Mouse (Mus musculus) limb, embryonic 15.5 days (tissue): ENCODE data around the gene Kidins220. TPM values are rescaled to one million over a fixed set of nuclear protein-coding genes. Genes with fewer than 3 reads are reported as not detected.
A peak's percentile ranks its signal among the peaks of the same experiment; 100 is the strongest.

ENCODE experiments used
- ATAC-seq: fragments of 200-750 bp; cut with Nextera tagmentation; 2 replicates; pipeline ENCODE4 v1.8.0; 2017; ENCODE audit warnings: low read depth, moderate TSS enrichment; ENCODE audit not compliant: insufficient number of reproducible peaks, low FRiP score, low TSS enrichment
- H3K27ac ChIP-seq: fragments of 300-500 bp; sonication (generic); 2 replicates; pipeline ENCODE4 v1.5.1; 2015; ENCODE audit warnings: moderate library complexity, mild to moderate bottlenecking, inconsistent platforms
- H3K27me3 ChIP-seq: fragments of 300-500 bp; sonication (generic); 2 replicates; pipeline ENCODE4 v1.6.1; 2015; ENCODE audit warnings: inconsistent platforms
- H3K36me3 ChIP-seq: fragments of 300-500 bp; sonication (generic); 2 replicates; pipeline ENCODE4 v1.6.1; 2015; ENCODE audit warnings: inconsistent platforms
- H3K4me1 ChIP-seq: fragments of 300-500 bp; sonication (generic); 2 replicates; pipeline ENCODE4 v1.6.1; 2015; ENCODE audit warnings: inconsistent platforms
- H3K4me2 ChIP-seq: fragments of 300-500 bp; sonication (generic); 2 replicates; pipeline ENCODE4 v1.6.1; 2015; ENCODE audit warnings: mild to moderate bottlenecking, inconsistent platforms
- H3K4me3 ChIP-seq: fragments of 300-500 bp; sonication (generic); 2 replicates; pipeline ENCODE4 v1.5.1; 2015; ENCODE audit warnings: mild to moderate bottlenecking, inconsistent platforms
- H3K9ac ChIP-seq: fragments of 300-500 bp; sonication (generic); 2 replicates; pipeline ENCODE4 v1.6.1; 2015; ENCODE audit warnings: inconsistent platforms
- H3K9me3 ChIP-seq: fragments of 300-500 bp; sonication (generic); 2 replicates; pipeline ENCODE4 v1.6.1; 2016; ENCODE audit warnings: inconsistent platforms
- WGBS: fragments of 180-500 bp; shearing (Covaris S2); methylation state at CpG from one replicate; pipeline ENCODE4 v1.1.7; 2015; 5-methylcytosine and 5-hydroxymethylcytosine counted together
- polyA plus RNA-seq: library from polyadenylated mRNA; unstranded; fragments of >200 nt; fragmentation: Nextera tagmentation; extraction: Ambion mirVana; gene quantifications from 2 replicates; pipeline ENCODE4 v1.2.1, GENCODE M21; 2015

The Kidins220 gene
- polyA plus RNA-seq, 1 experiment from 2014 or later = 24.4 TPM

GRCm38 (mm10) chr12:24966046-24966445, 8.7 kb upstream of the Kidins220 start:
- no peak overlapping the region for H3K4me2 ChIP-seq
- 77% methylated on average over 2 of the region's 2 CpGs for whole genome bisulfite sequencing
- no peaks in the 10 kb centered on the region for H3K27me3 ChIP-seq
- no peak overlapping the region for H3K9ac ChIP-seq
- no peak overlapping the region for H3K4me3 ChIP-seq
- ATAC-seq = no peak
- H3K27ac ChIP-seq = no peak overlapping the region
- H3K4me1 ChIP-seq = no peaks in the 10 kb centered on the region
- no peaks in the 10 kb centered on the region for H3K9me3 ChIP-seq
- no peaks in the 10 kb centered on the region; the same call in 1 of the 2 replicates for H3K36me3 ChIP-seq

- Histone ChIP-seq H3K9me3 (no peaks in the 10 kb centered on the region), H3K27ac (no peak overlapping the region)
- ATAC-seq = no peak
These were observed 3.1 kb upstream of the Kidins220 start for GRCm38 (mm10) chr12:24971490-24972200.

GRCm38 (mm10) chr12:24972371-24973350, 2.1 kb upstream of the Kidins220 start:
- no peak for ATAC-seq
- peaks cover 7% of the 10 kb centered on the region for H3K4me1 ChIP-seq
- H3K9ac ChIP-seq = no peak overlapping the region
- H3K27me3 ChIP-seq = no peaks in the 10 kb centered on the region
- no peaks in the 10 kb centered on the region for H3K9me3 ChIP-seq
- no peak overlapping the region for H3K4me3 ChIP-seq
- WGBS = 65% methylated on average over 8 of the region's 8 CpGs
- no peaks in the 10 kb centered on the region for H3K36me3 ChIP-seq
- H3K27ac ChIP-seq = no peak overlapping the region
- no peak overlapping the region for H3K4me2 ChIP-seq

More at GRCm38 (mm10) chr12:24971490-24972200, 3.1 kb upstream of the Kidins220 start:
- no peaks in the 10 kb centered on the region for H3K27me3 ChIP-seq
- H3K36me3 ChIP-seq = no peaks in the 10 kb centered on the region
- H3K4me1 ChIP-seq = peaks cover 7% of the 10 kb centered on the region
- no peak overlapping the region for H3K4me2 ChIP-seq
- H3K9ac ChIP-seq = no peak overlapping the region
- WGBS = 84% methylated on average over 5 of the region's 5 CpGs
- no peak overlapping the region for H3K4me3 ChIP-seq

GRCm38 (mm10) chr12:24973586-24973985, 1.1 kb upstream of the Kidins220 start:
- 65% methylated on average over 5 of the region's 5 CpGs for WGBS

GRCm38 (mm10) chr12:24975115-24975733, 499 bp downstream of the Kidins220 start:
- peak overlapping the region; percentile 59 for H3K4me2 ChIP-seq
- WGBS = 1% methylated on average over 31 of the region's 31 CpGs
- no peaks in the 10 kb centered on the region for H3K9me3 ChIP-seq
- no peak; the same call in none of the 2 replicates for ATAC-seq
- peak overlapping the region; percentile 91 for H3K27ac ChIP-seq
- no peaks in the 10 kb centered on the region for H3K27me3 ChIP-seq
- H3K9ac ChIP-seq = peak overlapping the region; percentile 61
- H3K4me3 ChIP-seq = peak overlapping the region; percentile 91
- H3K36me3 ChIP-seq = no peaks in the 10 kb centered on the region
- peaks cover 7% of the 10 kb centered on the region for H3K4me1 ChIP-seq

More at GRCm38 (mm10) chr12:24973586-24973985, 1.1 kb upstream of the Kidins220 start:
- Histone ChIP-seq H3K9ac (no peak overlapping the region), H3K4me2 (no peak overlapping the region), H3K27me3 (no peaks in the 10 kb centered on the region), H3K27ac (no peak overlapping the region), H3K4me3 (no peak overlapping the region), H3K4me1 (peaks cover 7% of the 10 kb centered on the region), H3K36me3 (no peaks in the 10 kb centered on the region), H3K9me3 (no peaks in the 10 kb centered on the region)
- ATAC-seq = no peak

GRCm38 (mm10) chr12:24985226-24985625, 10.5 kb downstream of the Kidins220 start:
- no peak overlapping the region for H3K4me2 ChIP-seq
- no peak overlapping the region for H3K9ac ChIP-seq
- H3K36me3 ChIP-seq = peaks cover 49% of the 10 kb centered on the region
- H3K9me3 ChIP-seq = no peaks in the 10 kb centered on the region
- H3K27ac ChIP-seq = no peak overlapping the region
- 84% methylated on average over 5 of the region's 5 CpGs for WGBS
- no peak overlapping the region for H3K4me3 ChIP-seq
- no peaks in the 10 kb centered on the region for H3K27me3 ChIP-seq
- ATAC-seq = no peak
- H3K4me1 ChIP-seq = no peaks in the 10 kb centered on the region

DNA sequence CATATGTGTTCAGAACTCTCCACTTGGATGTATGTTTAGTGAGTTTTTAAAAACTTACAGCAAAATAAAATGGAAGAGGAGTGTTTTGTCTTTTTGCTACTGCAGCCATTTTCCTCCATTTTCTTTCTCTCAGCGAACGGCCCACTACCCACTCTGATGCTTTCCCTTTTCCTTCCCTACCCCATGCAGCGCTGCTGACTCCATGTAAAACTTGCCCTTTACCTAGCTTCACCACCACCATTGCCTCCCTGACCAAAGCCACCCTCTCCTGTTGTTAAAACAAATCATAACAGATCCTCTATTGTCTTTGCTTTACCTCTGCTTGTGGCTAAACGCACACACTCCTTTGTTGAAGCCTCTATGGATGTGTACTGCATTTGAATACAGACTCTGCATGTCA, 20.6 kb downstream of the Kidins220 start:
- peaks cover 78% of the 10 kb centered on the region for H3K36me3 ChIP-seq
- 98% methylated on average over 4 of the region's 4 CpGs for WGBS
- no peak overlapping the region for H3K27ac ChIP-seq
- H3K9me3 ChIP-seq = no peaks in the 10 kb centered on the region
- H3K9ac ChIP-seq = no peak overlapping the region
- H3K27me3 ChIP-seq = no peaks in the 10 kb centered on the region
- no peak overlapping the region for H3K4me3 ChIP-seq
- H3K4me2 ChIP-seq = no peak overlapping the region
- H3K4me1 ChIP-seq = no peaks in the 10 kb centered on the region
- ATAC-seq = no peak

DNA sequence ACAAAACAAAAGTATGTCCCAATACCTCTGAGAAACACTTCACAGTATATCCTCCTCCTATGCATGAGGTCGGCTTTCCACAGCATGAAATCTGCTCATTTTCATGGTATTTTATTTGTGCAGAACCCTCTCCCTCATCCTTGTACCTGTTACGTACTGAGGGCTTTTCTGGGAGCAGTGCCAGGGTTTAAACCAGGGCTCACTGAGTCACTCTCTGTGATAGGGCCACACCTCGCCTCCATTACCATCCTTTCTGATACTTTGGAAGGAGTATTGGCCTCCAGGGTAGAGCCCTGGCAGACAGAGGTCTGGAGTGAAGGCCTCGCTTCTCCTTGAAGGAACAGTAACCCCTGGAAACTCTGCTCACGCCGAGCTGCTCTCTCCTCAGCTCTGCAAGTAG, 30.6 kb downstream of the Kidins220 start:
- no peak overlapping the region for H3K9ac ChIP-seq
- 63% methylated on average over 6 of the region's 6 CpGs for WGBS
- H3K9me3 ChIP-seq = no peaks in the 10 kb centered on the region
- ATAC-seq = no peak
- no peaks in the 10 kb centered on the region for H3K27me3 ChIP-seq
- no peak overlapping the region for H3K27ac ChIP-seq
- peaks cover 69% of the 10 kb centered on the region for H3K36me3 ChIP-seq
- no peak overlapping the region for H3K4me2 ChIP-seq
- H3K4me1 ChIP-seq = no peaks in the 10 kb centered on the region
- H3K4me3 ChIP-seq = no peak overlapping the region

DNA sequence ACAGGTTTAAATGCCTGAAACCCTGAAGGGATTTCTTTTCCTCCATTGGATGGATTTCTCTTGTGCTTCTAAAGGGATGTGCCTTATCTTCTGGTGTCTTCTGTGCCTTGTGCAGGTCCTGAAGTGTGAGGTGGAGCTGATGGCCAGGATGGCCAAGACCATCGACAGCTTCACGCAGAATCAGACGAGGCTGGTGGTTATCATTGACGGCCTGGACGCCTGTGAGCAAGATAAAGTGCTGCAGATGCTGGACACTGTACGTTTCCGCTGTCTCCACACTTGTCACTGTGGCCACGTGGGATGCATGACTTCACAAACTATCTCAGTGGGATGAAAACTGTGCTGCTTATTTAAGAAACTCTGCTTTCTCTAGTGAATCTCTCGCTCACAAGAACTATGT, 35.2 kb downstream of the Kidins220 start:
- 92% methylated on average over 9 of the region's 9 CpGs for WGBS
- Histone ChIP-seq H3K4me3 (no peak overlapping the region), H3K9ac (no peak overlapping the region), H3K9me3 (no peaks in the 10 kb centered on the region), H3K36me3 (peaks cover 76% of the 10 kb centered on the region), H3K27me3 (no peaks in the 10 kb centered on the region), H3K4me1 (no peaks in the 10 kb centered on the region), H3K4me2 (no peak overlapping the region), H3K27ac (no peak overlapping the region)
- ATAC-seq = no peak

DNA sequence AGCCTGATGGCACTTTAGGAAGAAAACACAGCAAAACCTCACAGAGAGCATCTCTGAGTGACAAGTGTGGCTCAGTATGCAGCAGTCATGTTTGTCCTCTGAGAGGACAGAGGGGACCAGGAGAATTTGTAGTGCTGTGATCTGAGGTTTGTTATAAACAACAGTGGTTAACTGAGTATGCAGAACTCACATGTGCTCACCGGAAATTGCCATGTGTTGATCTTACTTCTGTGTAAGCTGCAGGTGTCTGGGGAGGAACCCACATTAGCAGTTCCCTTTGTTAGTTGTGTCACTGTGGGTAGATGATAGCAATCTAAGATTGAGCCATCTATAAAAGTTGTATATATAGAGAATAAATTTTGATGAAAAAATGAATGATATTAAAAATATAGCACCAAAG, 35.7 kb downstream of the Kidins220 start:
- no peak overlapping the region for H3K9ac ChIP-seq
- H3K27me3 ChIP-seq = no peaks in the 10 kb centered on the region
- ATAC-seq = no peak
- H3K4me2 ChIP-seq = no peak overlapping the region
- H3K4me3 ChIP-seq = no peak overlapping the region
- 89% methylated on average over 1 of the region's 1 CpGs for WGBS
- no peaks in the 10 kb centered on the region for H3K9me3 ChIP-seq
- H3K27ac ChIP-seq = no peak overlapping the region
- peaks cover 77% of the 10 kb centered on the region for H3K36me3 ChIP-seq
- no peaks in the 10 kb centered on the region for H3K4me1 ChIP-seq

DNA sequence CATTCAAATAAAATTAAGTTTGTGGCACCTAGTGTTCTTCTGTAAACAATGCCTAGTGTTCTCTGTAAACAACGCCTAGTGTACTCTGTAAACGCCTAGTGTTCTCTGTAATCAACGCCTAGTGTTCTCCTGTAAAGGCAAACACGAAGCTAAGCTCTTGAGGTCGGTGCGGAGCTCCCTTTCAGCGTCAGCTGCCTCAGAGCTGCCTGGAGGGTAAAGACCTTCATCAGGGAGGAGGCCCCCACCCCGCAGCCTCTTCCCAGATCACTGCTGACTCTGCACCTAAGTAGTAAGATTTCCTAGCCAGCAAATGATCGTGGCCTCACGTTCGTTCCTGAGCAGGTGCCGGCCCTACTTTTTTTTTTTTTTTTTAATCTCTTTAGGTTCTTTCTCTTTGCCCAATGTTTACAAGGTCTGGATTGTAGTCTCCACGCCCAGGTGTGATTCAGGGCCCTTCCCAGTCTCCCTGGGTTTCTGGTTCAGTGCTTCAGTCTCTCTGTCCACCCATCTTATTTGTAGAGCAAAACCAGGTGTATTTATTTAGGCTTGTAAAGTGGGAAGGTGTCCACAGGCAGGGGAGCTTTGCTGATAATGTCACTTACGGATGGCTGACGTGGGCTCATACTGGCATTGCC, 37.1 kb downstream of the Kidins220 start:
- H3K9ac ChIP-seq = no peak overlapping the region
- whole genome bisulfite sequencing = 67% methylated on average over 15 of the region's 15 CpGs

More for the DNA sequence above, 37.1 kb downstream of the Kidins220 start:
- H3K9me3 ChIP-seq = no peaks in the 10 kb centered on the region
- no peak for ATAC-seq
- no peaks in the 10 kb centered on the region for H3K4me1 ChIP-seq
- H3K4me2 ChIP-seq = no peak overlapping the region
- no peaks in the 10 kb centered on the region for H3K27me3 ChIP-seq
- H3K4me3 ChIP-seq = no peak overlapping the region
- no peak overlapping the region for H3K27ac ChIP-seq
- peaks cover 82% of the 10 kb centered on the region for H3K36me3 ChIP-seq
